Mouse (Mus musculus) retina, adult 2 months (tissue): ENCODE measurements around the gene Tmem151b.
A peak's percentile ranks its signal among the peaks of the same experiment; 100 is the strongest.

Experiments used
- DNase-seq: peaks from one replicate; pipeline ENCODE4 v3.0.0-alpha.2; 2012; ENCODE audit warnings: low read depth, low spot score

Gene Tmem151b

GRCm38 (mm10) chr17:45511757-45512156 lies 37.7 kb downstream of the Tmem151b start:
- no peak for DNase-seq

DNA sequence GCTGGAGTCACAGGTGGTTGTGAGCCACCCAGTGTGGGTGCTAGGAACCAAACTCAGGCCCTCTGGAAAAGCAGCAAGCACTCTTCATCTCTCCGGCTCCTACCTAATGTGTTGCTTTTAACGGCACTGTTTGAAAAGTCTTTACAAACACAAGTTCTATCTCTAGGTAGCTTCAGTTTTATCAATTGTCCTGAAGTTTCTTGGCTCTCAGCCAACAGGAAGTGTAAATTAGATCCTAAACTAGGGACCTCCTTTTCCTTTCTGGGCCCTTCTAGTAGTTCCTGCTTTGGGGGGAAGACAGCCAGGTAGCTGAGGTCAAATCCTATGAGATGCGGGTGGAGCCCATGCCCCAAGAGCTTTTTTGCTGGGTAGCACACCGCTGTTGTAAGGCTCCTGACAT lies 38.6 kb downstream of the Tmem151b start:
- no peak for DNase-seq

DNA sequence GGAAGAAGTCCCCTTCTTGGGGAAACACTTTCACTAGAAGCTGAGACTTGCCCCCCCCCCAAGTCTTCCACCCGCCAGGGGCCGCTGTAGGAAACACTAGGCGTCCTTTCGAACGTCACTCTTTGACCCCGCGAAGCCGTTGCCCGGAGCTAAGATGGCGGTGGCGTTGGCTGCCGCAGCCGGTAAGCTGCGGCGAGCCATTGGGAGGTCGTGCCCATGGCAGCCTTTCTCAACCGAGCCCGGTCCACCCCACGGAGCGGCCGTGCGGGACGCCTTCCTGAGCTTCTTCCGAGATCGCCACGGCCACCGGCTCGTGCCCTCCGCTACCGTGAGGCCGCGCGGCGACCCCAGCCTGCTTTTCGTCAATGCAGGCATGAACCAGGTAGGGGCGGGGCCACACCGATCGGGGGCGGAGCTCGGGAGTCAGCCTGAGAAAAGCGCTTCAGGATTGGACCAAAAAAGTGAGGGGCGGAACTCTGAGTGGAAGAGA lies 42.7 kb downstream of the Tmem151b start, which contains the start of gene Aars2:
Aars2 (plus strand) TSS at position 142 of the 490 bp plus-strand sequence.
- DNase-seq: peak; percentile 88

DNA sequence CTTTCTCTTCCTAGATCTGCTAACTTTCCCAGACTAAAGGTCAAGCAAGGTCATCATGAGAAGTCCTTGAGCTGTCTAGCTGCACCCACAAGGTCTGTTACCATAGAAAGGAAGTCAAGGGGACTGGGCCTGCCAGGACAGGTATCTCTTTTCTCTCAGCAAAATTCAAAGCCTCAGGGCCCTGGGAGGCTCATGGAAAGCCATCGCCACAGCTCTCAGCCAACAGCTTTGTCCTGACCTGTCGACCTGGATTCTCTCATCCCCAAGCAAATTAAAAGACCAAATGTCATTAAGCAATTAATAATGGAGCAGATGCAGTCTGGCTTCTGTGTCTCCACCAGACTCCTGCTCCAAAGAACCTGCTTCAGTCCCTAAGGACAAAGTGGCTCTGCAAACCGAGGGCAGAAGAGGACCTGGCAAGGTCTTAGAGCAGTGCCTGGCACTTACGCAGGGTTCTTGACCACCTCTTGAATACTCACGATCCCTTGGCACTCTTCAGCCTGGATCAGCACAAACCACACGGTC lies 43.5 kb downstream of the Tmem151b start:
- no peak for DNase-seq

DNA sequence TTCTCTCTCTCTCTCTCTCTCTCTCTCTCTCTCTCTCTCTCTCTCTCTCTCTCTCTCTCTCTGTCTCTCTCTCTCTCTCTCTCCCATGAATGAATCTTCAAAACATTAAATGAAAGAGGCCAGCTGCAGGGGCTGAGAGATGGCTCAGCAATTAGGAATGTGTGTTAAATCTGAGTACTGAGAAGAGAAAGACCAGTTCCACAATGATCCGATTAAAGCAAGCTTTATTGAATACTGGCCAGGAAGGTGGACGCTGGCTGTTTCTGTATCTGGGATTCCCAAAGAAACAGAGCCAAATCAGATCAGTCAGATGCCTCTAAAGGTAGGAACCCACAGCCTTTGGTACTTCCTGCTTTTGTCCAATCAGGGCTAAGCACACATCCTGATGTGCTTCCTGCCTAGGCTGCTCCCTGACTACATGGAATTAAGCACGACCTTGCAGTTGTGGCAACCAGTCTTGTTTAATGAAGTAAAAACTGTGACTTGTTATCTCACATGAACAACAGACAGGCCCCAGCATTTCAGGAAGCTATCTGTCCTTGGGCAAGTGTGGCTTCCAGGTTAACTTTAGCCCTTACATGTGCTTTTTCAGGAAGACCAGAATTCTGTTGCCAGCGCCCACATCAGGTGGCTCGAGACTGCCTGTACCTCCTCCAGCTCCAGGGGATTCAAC lies 46.0 kb downstream of the Tmem151b start:
- DNase-seq: no peak

DNA sequence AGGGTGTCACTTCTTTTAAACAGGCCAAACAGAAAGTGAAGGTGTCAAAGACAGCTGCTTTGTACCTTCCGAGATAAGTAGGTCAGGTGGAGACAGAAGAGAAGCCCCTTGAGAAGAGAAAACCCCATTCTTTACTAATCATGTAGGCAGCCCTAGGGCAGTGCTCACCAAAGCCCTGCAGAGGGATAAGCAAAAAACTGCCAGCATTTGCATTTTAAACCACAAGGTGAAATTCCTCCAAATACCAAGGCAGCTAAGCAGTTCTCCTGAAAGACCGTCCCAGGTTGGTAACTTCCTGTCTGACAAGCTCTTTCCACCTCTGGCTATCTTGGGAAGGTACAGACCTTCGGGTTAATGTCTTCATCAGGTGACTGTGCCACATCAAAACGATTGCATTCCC lies 47.2 kb downstream of the Tmem151b start:
- DNase-seq: no peak

DNA sequence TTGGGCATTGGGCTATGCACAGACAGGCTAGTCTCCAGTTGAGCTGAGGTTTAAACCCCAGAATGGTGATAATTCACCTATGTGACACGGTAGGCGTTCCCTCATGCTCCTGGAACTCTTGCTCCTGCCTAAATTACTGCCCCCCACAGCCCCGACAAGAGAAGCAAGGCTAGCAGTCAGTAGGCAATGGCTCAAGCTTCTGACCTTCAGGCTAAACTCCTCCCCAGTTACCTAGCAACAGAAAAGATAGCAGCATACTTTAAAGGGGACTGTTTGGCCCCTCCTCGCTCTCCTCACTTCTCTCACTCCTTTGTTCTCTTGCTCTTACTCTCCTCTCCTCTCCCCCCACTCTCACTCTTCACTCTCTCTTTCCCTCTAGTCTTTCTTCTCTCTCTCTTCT lies 48.5 kb downstream of the Tmem151b start:
- DNase-seq: no peak

GRCm38 (mm10) chr17:45499516-45499915 lies 50.0 kb downstream of the Tmem151b start:
- no peak for DNase-seq

GRCm38 (mm10) chr17:45498397-45498796 lies 51.1 kb downstream of the Tmem151b start:
- DNase-seq: no peak

DNA sequence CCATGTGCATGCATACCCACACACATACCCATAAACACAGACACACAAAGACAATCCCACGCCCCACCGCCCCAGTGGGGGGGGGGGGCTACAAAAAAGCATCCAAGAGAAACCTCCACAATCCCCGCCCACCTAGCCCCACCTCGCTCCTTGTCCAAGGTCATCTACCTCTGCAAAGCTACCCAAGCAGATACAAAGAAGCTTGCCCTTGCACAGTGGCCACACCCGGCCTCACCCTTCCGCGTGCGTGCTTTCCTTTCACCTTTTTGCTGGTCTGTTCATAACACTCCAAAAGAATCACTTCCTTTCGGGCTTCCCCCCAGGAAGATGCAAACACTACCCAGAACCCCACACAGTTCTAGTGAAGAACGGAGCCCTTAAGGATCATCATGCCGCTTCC lies 54.1 kb downstream of the Tmem151b start:
- no peak for DNase-seq
